Mouse (Mus musculus) limb, embryonic 13.5 days (tissue): ENCODE data around the gene Neb. TPM values are rescaled to one million over a fixed set of nuclear protein-coding genes. Genes with fewer than 3 reads are reported as not detected.
"Not testable (repeated sequence)": the region's sequence is repeated elsewhere in the genome, so short reads cannot be mapped to it uniquely, and the experiment has no call there.

Source experiments
- ATAC-seq: fragments of 200-750 bp; cut with Nextera tagmentation; 2 replicates; pipeline ENCODE4 v1.8.0; 2017; ENCODE audit warnings: low read depth, moderate number of reproducible peaks, moderate TSS enrichment; ENCODE audit not compliant: low FRiP score
- H3K27ac ChIP-seq: fragments of 300-500 bp; sonication (generic); 2 replicates; pipeline ENCODE4 v1.5.1; 2015; ENCODE audit warnings: inconsistent platforms, mild to moderate bottlenecking, moderate library complexity
- H3K27me3 ChIP-seq: fragments of 300-500 bp; sonication (generic); 2 replicates; pipeline ENCODE4 v1.6.1; 2015; ENCODE audit warnings: mild to moderate bottlenecking, inconsistent platforms
- H3K36me3 ChIP-seq: fragments of 300-500 bp; sonication (generic); 2 replicates; pipeline ENCODE4 v1.6.1; 2015; ENCODE audit warnings: inconsistent platforms, mild to moderate bottlenecking, moderate library complexity
- H3K4me1 ChIP-seq: fragments of 300-500 bp; sonication (generic); 2 replicates; pipeline ENCODE4 v1.6.1; 2015; ENCODE audit warnings: inconsistent platforms
- H3K4me2 ChIP-seq: fragments of 300-500 bp; sonication (generic); replicated peaks from 2 replicates; pipeline ENCODE4 v1.6.1; 2015; ENCODE audit warnings: inconsistent platforms, mild to moderate bottlenecking, moderate library complexity
- H3K4me3 ChIP-seq: fragments of 300-500 bp; sonication (generic); 2 replicates; pipeline ENCODE4 v1.5.1; 2015; ENCODE audit warnings: moderate library complexity, mild to moderate bottlenecking, inconsistent platforms
- H3K9ac ChIP-seq: fragments of 300-500 bp; sonication (generic); 2 replicates; pipeline ENCODE4 v1.6.1; 2015; ENCODE audit warnings: mild to moderate bottlenecking, inconsistent platforms
- H3K9me3 ChIP-seq: fragments of 300-500 bp; sonication (generic); 2 replicates; pipeline ENCODE4 v1.6.1; 2016; ENCODE audit warnings: inconsistent platforms
- WGBS: fragments of 180-500 bp; shearing (Covaris S2); methylation state at CpG from one replicate; pipeline ENCODE4 v1.1.7; 2015; 5-methylcytosine and 5-hydroxymethylcytosine counted together
- microRNA-seq: library from miRNA; unstranded; fragments of <30 nt; microRNA quantifications from one replicate; pipeline ENCODE4, GENCODE M21; 2016
- polyA plus RNA-seq: library from polyadenylated mRNA; unstranded; fragments of >200 nt; fragmentation: Nextera tagmentation; extraction: Ambion mirVana; gene quantifications from 2 replicates; pipeline ENCODE4 v1.2.1, GENCODE M21; 2015

The Neb gene
- polyA plus RNA-seq, 1 experiment from 2014 or later = 101 TPM

DNA sequence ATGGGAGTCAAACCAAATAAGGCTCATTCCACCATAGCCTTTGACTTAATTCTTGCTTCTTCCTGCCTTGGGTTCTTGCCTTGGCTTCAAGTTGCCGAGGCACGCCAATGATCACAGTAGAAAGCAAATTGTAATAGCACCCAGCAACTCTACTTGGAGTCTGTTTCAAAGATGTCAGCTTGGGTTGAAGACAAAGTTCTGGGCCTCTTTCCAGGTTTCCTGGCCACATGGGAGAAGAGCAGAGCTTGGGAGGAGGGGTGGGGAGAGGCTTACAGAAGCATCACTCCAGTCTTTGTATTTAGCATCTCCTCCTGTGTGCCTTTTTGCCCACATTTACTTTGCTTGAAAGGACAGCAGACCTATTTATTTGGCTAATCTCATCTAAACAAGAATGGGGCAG lies 244.9 kb downstream of the Neb start:
- Histone ChIP-seq H3K9me3 (no peaks in the 10 kb centered on the region; the same call in 1 of the 2 replicates), H3K27me3 (no peaks in the 10 kb centered on the region), H3K36me3 (peaks cover 37% of the 10 kb centered on the region), H3K4me1 (no peaks in the 10 kb centered on the region), H3K4me2 (no peak overlapping the region), H3K9ac (no peak overlapping the region), H3K4me3 (no peak overlapping the region), H3K27ac (no peak overlapping the region)
- no peak for ATAC-seq
- WGBS = 92% methylated on average over 2 of the region's 2 CpGs

DNA sequence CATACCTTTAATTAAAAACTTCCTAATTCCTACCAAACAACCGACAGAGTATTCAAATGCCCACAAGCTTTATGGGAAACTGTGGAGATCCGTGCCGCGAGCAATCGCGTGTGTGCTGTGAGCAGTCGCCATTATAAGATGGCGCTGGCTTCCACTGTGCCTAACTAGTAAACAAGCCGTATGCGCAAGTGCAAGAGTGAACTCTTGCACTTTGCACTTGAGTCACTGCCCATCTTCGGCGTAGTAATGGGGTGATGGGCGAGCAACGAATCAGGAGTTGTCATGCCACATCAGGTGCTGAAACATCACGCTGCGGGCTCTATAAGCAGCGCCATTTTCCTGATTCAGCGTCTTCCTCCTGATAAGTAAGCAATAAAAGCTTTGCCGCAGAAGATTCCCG lies 246.9 kb downstream of the Neb start:
- not testable (repeated sequence) for H3K9me3 ChIP-seq, H3K27me3 ChIP-seq, H3K9ac ChIP-seq, H3K4me3 ChIP-seq, ATAC-seq, H3K27ac ChIP-seq, H3K4me1 ChIP-seq, H3K4me2 ChIP-seq
- H3K36me3 ChIP-seq = peaks cover 39% of the 10 kb centered on the region
- 97% methylated on average over 20 of the region's 20 CpGs for WGBS

DNA sequence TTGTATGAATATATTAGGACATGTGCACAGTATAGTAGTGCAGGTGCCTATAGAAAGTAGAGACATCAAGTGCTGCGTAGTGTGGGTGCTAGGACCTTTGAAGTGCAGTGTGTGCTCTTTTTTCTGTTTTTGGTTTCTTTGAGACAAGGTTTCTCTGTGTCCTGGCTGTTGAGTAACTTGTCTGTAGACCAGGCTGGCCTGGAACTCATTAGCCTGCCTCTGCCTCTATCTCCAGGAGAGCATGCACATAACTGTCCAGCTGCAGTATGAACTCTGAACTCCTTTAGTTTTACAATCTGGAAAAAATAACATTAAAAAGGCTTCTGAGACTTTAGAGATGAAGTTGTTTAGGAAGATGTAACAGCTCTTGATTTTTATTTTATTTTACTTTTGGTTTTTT lies 264.2 kb downstream of the Neb start:
- H3K4me2 ChIP-seq = no peak overlapping the region
- H3K36me3 ChIP-seq = peaks cover 77% of the 10 kb centered on the region
- no peaks in the 10 kb centered on the region for H3K9me3 ChIP-seq
- no peak overlapping the region for H3K9ac ChIP-seq
- no peaks in the 10 kb centered on the region for H3K27me3 ChIP-seq
- ATAC-seq = no peak; the same call in 1 of the 2 replicates
- H3K4me1 ChIP-seq = no peaks in the 10 kb centered on the region
- H3K27ac ChIP-seq = no peak overlapping the region
- 55% methylated on average over 1 of the region's 1 CpGs for WGBS
- H3K4me3 ChIP-seq = no peak overlapping the region

Small RNA genes lying within 50 kb of the gene (microRNA-seq; reads per million reads assigned to microRNA genes)
- gene Gm22095 = not detected

Other genes with a start within 250 kb of the Neb start
- 43.8 and 49.0 TPM in 2 replicates for gene Arl5a, start 46.4 kb upstream of the Neb start, polyA plus RNA-seq